Mouse (Mus musculus): ENCODE measurements around the gene Daam1.

Gene Daam1

GRCm38 (mm10) chr12:71898231-71898630, 67.4 kb downstream of the Daam1 start:
- DNase-seq (ENCODE audit: low spot score), result no peak

GRCm38 (mm10) chr12:71898666-71899520, 68.0 kb downstream of the Daam1 start:
- DNase-seq (ENCODE audit: low spot score), result no peak

- no peak for DNase-seq (ENCODE audit: low spot score)
Observed at GRCm38 (mm10) chr12:71899566-71899965, 68.7 kb downstream of the Daam1 start.

- no peak for DNase-seq (ENCODE audit: low spot score)
Observed at GRCm38 (mm10) chr12:71901211-71901610, 70.3 kb downstream of the Daam1 start.

- no peak for DNase-seq (ENCODE audit: low spot score)
Observed at GRCm38 (mm10) chr12:71901859-71902258, 71.0 kb downstream of the Daam1 start.

- no peak for DNase-seq (ENCODE audit: low spot score)
Observed at GRCm38 (mm10) chr12:71902317-71902716, 71.4 kb downstream of the Daam1 start.

- DNase-seq (ENCODE audit: low spot score), result no peak
Observed at GRCm38 (mm10) chr12:71903218-71903617, 72.3 kb downstream of the Daam1 start.

- no peak for DNase-seq (ENCODE audit: low spot score)
Observed at GRCm38 (mm10) chr12:71904310-71904709, 73.4 kb downstream of the Daam1 start.

- no peak for DNase-seq (ENCODE audit: low spot score)
Observed at GRCm38 (mm10) chr12:71904926-71905325, 74.0 kb downstream of the Daam1 start.

GRCm38 (mm10) chr12:71905640-71906320, 74.9 kb downstream of the Daam1 start:
- DNase-seq (ENCODE audit: low spot score), result no peak

GRCm38 (mm10) chr12:71906582-71907267, 75.8 kb downstream of the Daam1 start:
- no peak for DNase-seq (ENCODE audit: low spot score)

GRCm38 (mm10) chr12:71908984-71909383, 78.1 kb downstream of the Daam1 start:
- no peak for DNase-seq (ENCODE audit: low spot score)

GRCm38 (mm10) chr12:71910246-71910645, 79.4 kb downstream of the Daam1 start:
- no peak for DNase-seq (ENCODE audit: low spot score)

GRCm38 (mm10) chr12:71912262-71912661, 81.4 kb downstream of the Daam1 start:
- no peak for DNase-seq (ENCODE audit: low spot score)

GRCm38 (mm10) chr12:71919156-71919555, 88.3 kb downstream of the Daam1 start:
- no peak for DNase-seq (ENCODE audit: low spot score)

GRCm38 (mm10) chr12:71919962-71920361, 89.1 kb downstream of the Daam1 start:
- DNase-seq (ENCODE audit: low spot score), result no peak

- DNase-seq (ENCODE audit: low spot score), result no peak
Observed at GRCm38 (mm10) chr12:71922827-71923381, 92.0 kb downstream of the Daam1 start.

GRCm38 (mm10) chr12:71924978-71925529, 94.2 kb downstream of the Daam1 start:
- no peak for DNase-seq (ENCODE audit: low spot score)

GRCm38 (mm10) chr12:71925990-71926700, 95.3 kb downstream of the Daam1 start:
- DNase-seq (ENCODE audit: low spot score), result no peak

GRCm38 (mm10) chr12:71928092-71928491, 97.2 kb downstream of the Daam1 start:
- no peak for DNase-seq (ENCODE audit: low spot score)

GRCm38 (mm10) chr12:71929876-71930275, 99.0 kb downstream of the Daam1 start:
- no peak for DNase-seq (ENCODE audit: low spot score)
